Mouse (Mus musculus) testis, adult 2 months (tissue): ENCODE measurements around the gene Shc4.

Source experiments
- CTCF ChIP-seq: fragments of 200-500 bp; IDR thresholded peaks from 2 replicates; pipeline ENCODE4 v1.5.1; 2012; ENCODE audit warnings: low read depth, mild to moderate bottlenecking, inconsistent platforms, low read length, moderate library complexity; ENCODE audit not compliant: control insufficient read depth, insufficient read depth, insufficient replicate concordance
- POLR2A ChIP-seq: fragments of 200-500 bp; IDR thresholded peaks from 2 replicates; pipeline ENCODE4 v1.6.1; 2012; ENCODE audit warnings: low read depth, mild to moderate bottlenecking, inconsistent platforms, low read length, moderate library complexity; ENCODE audit not compliant: control insufficient read depth

DNA sequence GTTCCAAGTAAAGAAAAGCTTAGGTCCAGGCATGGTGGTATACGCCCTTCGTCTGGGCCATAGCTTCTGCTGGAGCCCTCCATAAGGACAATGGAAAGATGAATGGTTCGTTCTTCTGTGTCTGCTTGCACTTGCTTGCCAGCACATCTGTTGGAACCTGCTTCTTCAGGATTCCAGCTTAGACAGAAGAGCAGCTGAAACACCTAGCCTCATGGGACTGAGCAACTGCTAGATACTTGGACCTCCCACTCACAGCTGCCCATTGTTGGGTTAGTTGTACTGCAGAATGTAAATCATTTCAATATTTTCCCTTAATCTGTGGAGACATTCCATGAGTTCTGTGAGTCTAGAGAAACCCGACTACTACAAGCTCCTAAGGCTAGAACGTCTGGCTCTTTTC, 73.9 kb downstream of the Shc4 start:
- TF ChIP-seq POLR2A (no peak), CTCF (no peak)
